Mouse (Mus musculus) erythroid progenitor cell, adult 5-6 weeks (primary cell): ENCODE measurements around the gene Sohlh2. TPM values are rescaled to one million over a fixed set of nuclear protein-coding genes. Genes with fewer than 3 reads are reported as not detected.
A peak's percentile ranks its signal among the peaks of the same experiment; 100 is the strongest.
"Not testable (repeated sequence)": the region's sequence is repeated elsewhere in the genome, so short reads cannot be mapped to it uniquely, and the experiment has no call there.

ENCODE experiments used
- ATAC-seq: replicated peaks from 2 replicates; pipeline ENCODE4 v1.8.0; 2016; ENCODE audit warnings: moderate number of reproducible peaks, mild to moderate bottlenecking, moderate TSS enrichment, inconsistent platforms; ENCODE audit not compliant: poor library complexity, low FRiP score, severe bottlenecking
- total RNA-seq, 2 experiments: library from RNA; stranded (forward) in 1 of 2; stranded (reverse) in 1 of 2; fragments of 150-400 nt in 1 of 2; fragments of 186-747, 209-891 nt in 1 of 2; gene quantifications; 2 replicates each; pipeline versions ENCODE4 v1.2.3 to v1.2.4; 2015 to 2017; ENCODE audit warnings: low replicate concordance in 2 of 2

Gene Sohlh2
- total RNA-seq, 2 experiments from 2014 or later: not detected

GRCm38 (mm10) chr3:55203621-55204020 lies 21.8 kb downstream of the Sohlh2 start:
- ATAC-seq: not testable (repeated sequence)

GRCm38 (mm10) chr3:55206413-55206812 lies 24.6 kb downstream of the Sohlh2 start:
- ATAC-seq: no peak

GRCm38 (mm10) chr3:55207665-55208064 lies 25.8 kb downstream of the Sohlh2 start:
- no peak for ATAC-seq

GRCm38 (mm10) chr3:55212254-55212653 lies 30.4 kb downstream of the Sohlh2 start:
- ATAC-seq: no peak

GRCm38 (mm10) chr3:55213785-55214184 lies 32.0 kb downstream of the Sohlh2 start:
- no peak for ATAC-seq

- ATAC-seq: no peak
Observed at GRCm38 (mm10) chr3:55214413-55214812, 32.6 kb downstream of the Sohlh2 start.

GRCm38 (mm10) chr3:55222502-55222901 lies 40.7 kb downstream of the Sohlh2 start:
- no peak for ATAC-seq

GRCm38 (mm10) chr3:55223862-55224261 lies 42.0 kb downstream of the Sohlh2 start:
- ATAC-seq: no peak

- no peak for ATAC-seq
Observed at GRCm38 (mm10) chr3:55226501-55227213, 44.8 kb downstream of the Sohlh2 start.

- no peak for ATAC-seq
Observed at GRCm38 (mm10) chr3:55227214-55227581, 45.4 kb downstream of the Sohlh2 start.

GRCm38 (mm10) chr3:55241730-55242421 lies 60.0 kb downstream of the Sohlh2 start, which contains the start of gene Dclk1:
Dclk1 (plus strand) TSS chr3:55242364.
- ATAC-seq: no peak

- ATAC-seq: 0 out of 2 replicates have a peak, but pooled peaks have one; percentile 25
Observed at GRCm38 (mm10) chr3:55242422-55243055, 60.7 kb downstream of the Sohlh2 start.

- ATAC-seq: no peak
Observed at GRCm38 (mm10) chr3:55243056-55243471, 61.2 kb downstream of the Sohlh2 start.

GRCm38 (mm10) chr3:55244087-55244486 lies 62.3 kb downstream of the Sohlh2 start:
- ATAC-seq: no peak

GRCm38 (mm10) chr3:55246618-55247272 lies 64.9 kb downstream of the Sohlh2 start:
- no peak for ATAC-seq

- no peak for ATAC-seq
Observed at GRCm38 (mm10) chr3:55248048-55248447, 66.2 kb downstream of the Sohlh2 start.

- ATAC-seq: no peak
Observed at GRCm38 (mm10) chr3:55248508-55248907, 66.7 kb downstream of the Sohlh2 start.

- no peak for ATAC-seq
Observed at GRCm38 (mm10) chr3:55250631-55251030, 68.8 kb downstream of the Sohlh2 start.
